Mouse (Mus musculus): ENCODE results near the gene Shmt1. TPM values are rescaled to one million over a fixed set of nuclear protein-coding genes. Genes with fewer than 3 reads are reported as not detected.

Shmt1 gene
- polyA plus RNA-seq, 1 experiment from 2014 or later = 72.6 TPM

DNA sequence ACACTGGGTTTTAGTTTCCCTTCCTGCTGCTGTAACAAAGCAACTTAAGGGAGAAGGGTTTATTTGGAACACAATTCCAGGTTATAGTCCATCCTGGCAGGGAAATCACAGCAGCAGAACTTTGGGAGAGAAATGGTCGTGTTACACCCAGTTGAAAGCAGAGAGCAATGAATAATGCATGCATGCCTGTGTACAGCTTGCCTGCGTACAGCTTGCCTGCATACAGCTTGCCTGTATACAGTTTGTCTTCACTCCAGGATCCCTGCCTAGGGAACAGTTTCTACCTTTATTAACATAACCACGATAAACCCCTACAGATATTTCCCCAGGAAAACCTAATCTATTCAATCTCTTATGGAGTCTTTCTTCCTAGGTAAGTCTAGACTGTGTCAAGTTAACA, 40.7 kb downstream of the Shmt1 start:
- Histone ChIP-seq H3K36me3 (no peaks in the 10 kb centered on the region), H3K27me3 (replicated peaks) (no peaks in the 10 kb centered on the region), H3K4me2 (no peak overlapping the region), H3K9ac (no peak overlapping the region), H3K9me3 (no peaks in the 10 kb centered on the region), H3K4me3 (replicated peaks) (no peak overlapping the region), H3K4me1 (peaks cover 8% of the 10 kb centered on the region; the same call in 1 of the 2 replicates), H3K27ac (no peak overlapping the region)
- ATAC-seq (ENCODE audit: insufficient read depth, low FRiP score, low read depth) = no peak
- 87% methylated on average over 3 of the region's 3 CpGs for WGBS

DNA sequence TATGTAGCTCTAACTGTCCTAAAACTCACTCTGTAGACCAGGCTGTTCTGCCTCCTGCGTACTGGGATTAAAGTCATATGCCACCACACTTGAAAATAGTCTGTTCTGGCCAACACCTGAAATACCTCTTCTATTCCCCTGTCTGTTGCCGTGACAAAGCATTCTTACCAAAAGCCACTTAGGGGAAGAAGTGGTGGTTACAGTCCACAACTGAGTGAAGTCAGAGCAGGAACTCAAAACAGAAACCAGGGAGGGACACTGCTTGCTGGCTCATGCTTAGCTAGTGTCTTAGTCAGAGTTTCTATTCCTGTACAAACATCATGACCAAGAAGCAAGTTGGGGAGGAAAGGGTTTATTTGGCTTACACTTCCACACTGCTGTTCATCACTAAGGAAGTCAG, 42.2 kb downstream of the Shmt1 start:
- Histone ChIP-seq H3K36me3 (no peaks in the 10 kb centered on the region), H3K4me2 (no peak overlapping the region), H3K4me3 (replicated peaks) (no peak overlapping the region), H3K9ac (no peak overlapping the region), H3K27ac (no peak overlapping the region), H3K9me3 (no peaks in the 10 kb centered on the region), H3K4me1 (no peaks in the 10 kb centered on the region), H3K27me3 (replicated peaks) (no peaks in the 10 kb centered on the region)
- ATAC-seq (ENCODE audit: insufficient read depth, low FRiP score, low read depth) = no peak
- 82% methylated on average over 2 of the region's 2 CpGs for WGBS

DNA sequence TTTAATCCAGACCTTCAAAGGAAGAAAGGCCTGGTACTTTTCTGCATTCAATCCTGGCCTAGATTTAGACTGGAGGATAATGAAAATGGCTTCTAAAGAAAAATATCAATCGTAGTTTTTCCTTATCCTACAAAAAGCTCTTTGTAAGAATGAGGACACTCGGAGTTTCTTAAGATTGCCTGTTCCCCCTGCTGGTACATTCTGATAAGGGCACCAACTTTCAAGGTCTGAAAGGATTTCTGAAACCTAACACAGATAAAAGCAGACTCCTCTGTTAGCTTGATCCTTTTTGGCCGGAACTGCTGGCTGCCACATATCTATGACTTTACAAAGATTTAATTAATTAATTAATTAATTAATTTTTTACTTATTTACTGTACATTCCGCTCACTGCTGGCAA, 44.5 kb downstream of the Shmt1 start:
- Histone ChIP-seq H3K27ac (no peak overlapping the region), H3K9me3 (no peaks in the 10 kb centered on the region), H3K36me3 (peaks cover under 1% of the 10 kb centered on the region; the same call in 1 of the 2 replicates), H3K4me2 (no peak overlapping the region), H3K27me3 (replicated peaks) (no peaks in the 10 kb centered on the region), H3K4me3 (replicated peaks) (no peak overlapping the region), H3K9ac (no peak overlapping the region), H3K4me1 (no peaks in the 10 kb centered on the region)
- 82% methylated on average over 4 of the region's 4 CpGs for WGBS
- ATAC-seq (ENCODE audit: insufficient read depth, low FRiP score, low read depth) = no peak

DNA sequence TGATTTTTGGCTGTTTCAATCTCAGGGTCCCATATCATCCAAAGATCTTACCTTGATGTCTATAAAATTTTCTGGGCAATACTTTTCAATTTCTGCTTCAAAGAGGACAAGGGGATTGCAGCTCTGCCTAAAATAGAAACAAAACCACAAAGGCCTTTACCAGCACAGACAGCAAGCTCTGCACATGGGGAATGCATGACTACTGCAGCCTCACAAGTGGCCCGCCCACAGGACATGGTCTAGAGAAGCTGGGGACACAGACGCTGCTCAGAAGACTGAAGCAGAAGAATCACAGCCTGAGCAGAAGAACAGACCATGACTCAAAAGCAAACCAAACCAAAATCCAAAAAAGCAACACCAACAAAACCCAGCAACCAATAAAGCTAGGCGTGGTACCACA, 49.8 kb downstream of the Shmt1 start:
- Histone ChIP-seq H3K4me3 (replicated peaks) (no peak overlapping the region), H3K4me1 (no peaks in the 10 kb centered on the region), H3K9me3 (no peaks in the 10 kb centered on the region), H3K27me3 (replicated peaks) (no peaks in the 10 kb centered on the region), H3K4me2 (no peak overlapping the region), H3K9ac (no peak overlapping the region), H3K36me3 (peaks cover 20% of the 10 kb centered on the region), H3K27ac (no peak overlapping the region)
- no peak for ATAC-seq (ENCODE audit: insufficient read depth, low FRiP score, low read depth)
- WGBS = 88% methylated on average over 3 of the region's 3 CpGs

DNA sequence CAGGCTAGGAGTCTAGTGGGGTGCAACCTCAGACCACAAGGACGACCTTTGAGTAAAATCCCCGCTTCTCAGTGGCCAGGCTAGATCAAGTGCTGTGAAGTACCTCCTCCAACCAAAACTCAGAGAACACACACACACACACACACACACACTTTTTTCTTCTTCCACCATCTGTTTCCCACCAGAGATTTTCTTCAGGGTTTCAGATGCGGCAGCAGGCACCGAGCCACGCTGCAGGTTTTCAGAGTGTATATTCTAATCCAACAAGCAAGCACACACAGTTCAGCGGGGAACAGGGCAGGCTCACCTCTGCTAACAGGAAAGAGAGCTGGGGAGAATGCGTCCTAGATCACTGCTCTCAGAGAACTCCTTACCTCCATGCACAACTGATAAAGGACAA, 55.9 kb downstream of the Shmt1 start:
- WGBS = 86% methylated on average over 7 of the region's 7 CpGs
- no peak overlapping the region for H3K9ac ChIP-seq

DNA sequence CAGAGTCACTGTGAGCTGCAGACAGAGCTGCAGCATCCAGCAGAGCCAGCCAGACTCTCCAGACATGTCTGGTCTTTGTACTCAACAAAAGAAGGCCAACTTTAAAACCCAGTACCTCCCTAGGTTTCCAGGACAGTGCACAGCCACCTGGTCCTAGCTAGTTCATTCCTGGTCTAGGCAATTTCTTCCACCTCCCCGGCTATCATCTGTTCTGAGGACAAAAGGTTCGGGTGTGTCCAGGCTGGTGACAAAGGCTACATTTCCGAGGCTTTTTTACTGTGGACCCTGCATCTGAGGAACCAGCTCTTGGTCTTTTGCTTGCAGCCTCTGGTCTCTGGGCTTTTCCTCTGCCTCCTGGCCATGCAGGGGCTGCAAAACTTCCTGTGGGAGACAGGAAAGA, 71.2 kb downstream of the Shmt1 start:
- H3K9ac ChIP-seq = no peak overlapping the region
- no peaks in the 10 kb centered on the region for H3K27me3 ChIP-seq (replicated peaks)
- H3K27ac ChIP-seq = no peak overlapping the region
- WGBS = 81% methylated on average over 3 of the region's 3 CpGs
- no peak for ATAC-seq (ENCODE audit: insufficient read depth, low FRiP score, low read depth)
- peaks cover 27% of the 10 kb centered on the region for H3K36me3 ChIP-seq
- no peaks in the 10 kb centered on the region for H3K9me3 ChIP-seq
- no peak overlapping the region for H3K4me2 ChIP-seq
- no peak overlapping the region for H3K4me3 ChIP-seq (replicated peaks)
- no peaks in the 10 kb centered on the region for H3K4me1 ChIP-seq

More for the DNA sequence above, 55.9 kb downstream of the Shmt1 start:
- no peaks in the 10 kb centered on the region for H3K27me3 ChIP-seq (replicated peaks)
- no peak for ATAC-seq (ENCODE audit: insufficient read depth, low FRiP score, low read depth)
- no peak overlapping the region for H3K4me3 ChIP-seq (replicated peaks)
- no peak overlapping the region for H3K4me2 ChIP-seq
- H3K36me3 ChIP-seq = peaks cover 30% of the 10 kb centered on the region; the same call in 1 of the 2 replicates
- no peaks in the 10 kb centered on the region for H3K9me3 ChIP-seq
- H3K27ac ChIP-seq = no peak overlapping the region
- no peaks in the 10 kb centered on the region for H3K4me1 ChIP-seq

Other genes with a start within 250 kb of the Shmt1 start
- gene Llgl1, start 112.0 kb downstream of the Shmt1 start, polyA plus RNA-seq (2015; fragmentation: Nextera tagmentation; extraction: Ambion mirVana) = 38.2 and 41.4 TPM in 2 replicates
- 76.8 and 78.9 TPM in 2 replicates for gene Flii, start 84.5 kb downstream of the Shmt1 start, polyA plus RNA-seq (2015; fragmentation: Nextera tagmentation; extraction: Ambion mirVana)
- 9.9 and 11.3 TPM in 2 replicates for gene Mief2, start 83.3 kb downstream of the Shmt1 start, polyA plus RNA-seq (2015; fragmentation: Nextera tagmentation; extraction: Ambion mirVana)
- gene Top3a, start 34.4 kb downstream of the Shmt1 start, polyA plus RNA-seq (2015; fragmentation: Nextera tagmentation; extraction: Ambion mirVana) = 11.6 and 12.8 TPM in 2 replicates
- gene Smcr8, start 34.2 kb downstream of the Shmt1 start, polyA plus RNA-seq (2015; fragmentation: Nextera tagmentation; extraction: Ambion mirVana) = 4.5 and 5.2 TPM in 2 replicates
- 42.7 and 45.6 TPM in 2 replicates for gene Dhrs7b, start 18.9 kb upstream of the Shmt1 start, polyA plus RNA-seq (2015; fragmentation: Nextera tagmentation; extraction: Ambion mirVana)
- 60.3 and 60.8 TPM in 2 replicates for gene Tmem11, start 67.6 kb upstream of the Shmt1 start, polyA plus RNA-seq (2015; fragmentation: Nextera tagmentation; extraction: Ambion mirVana)
- 12.1 and 15.0 TPM in 2 replicates for gene Natd1, start 103.0 kb upstream of the Shmt1 start, polyA plus RNA-seq (2015; fragmentation: Nextera tagmentation; extraction: Ambion mirVana)
- 116 and 121 TPM in 2 replicates for gene Map2k3, start 120.3 kb upstream of the Shmt1 start, polyA plus RNA-seq (2015; fragmentation: Nextera tagmentation; extraction: Ambion mirVana)
- 1.7 TPM in 2 replicates for gene Kcnj12, start 210.8 kb upstream of the Shmt1 start, polyA plus RNA-seq (2015; fragmentation: Nextera tagmentation; extraction: Ambion mirVana)

Data from stomach, embryonic 15.5 days (tissue).